Mouse (Mus musculus): Measurements from ENCODE around the gene Kcnj6. TPM values are rescaled to one million over a fixed set of nuclear protein-coding genes. Genes with fewer than 3 reads are reported as not detected.

Kcnj6 gene
- polyA plus RNA-seq, 1 experiment from 2014 or later, result 7.4 TPM

DNA sequence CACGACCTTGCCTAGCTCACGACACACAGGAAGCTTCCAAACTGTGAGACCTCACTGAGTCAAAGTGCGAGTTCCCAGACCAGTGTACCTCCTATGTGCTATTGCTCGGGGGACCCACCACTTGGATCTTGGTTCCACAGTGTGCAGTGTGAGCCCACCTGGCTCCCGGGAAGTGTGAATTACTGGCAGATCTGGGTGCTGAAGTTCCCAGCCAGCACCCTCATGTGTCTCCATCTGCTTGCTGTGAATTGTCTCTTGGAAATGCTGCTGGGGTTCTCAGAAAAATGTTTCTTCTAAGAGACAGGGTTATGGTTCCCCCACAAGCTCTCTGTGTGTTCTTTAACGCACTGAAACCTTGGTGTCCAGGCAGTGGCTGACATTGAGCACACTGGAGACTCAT is 98.7 kb downstream of the Kcnj6 start:
- H3K4me1 ChIP-seq (ENCODE audit: control insufficient read depth, insufficient read depth, low read length), result no peaks in the 10 kb centered on the region
- no peak overlapping the region for H3K4me2 ChIP-seq (ENCODE audit: low read depth, low read length)
- no peaks in the 10 kb centered on the region for H3K9me3 ChIP-seq (ENCODE audit: control insufficient read depth, low read length)
- no peak overlapping the region for H3K9ac ChIP-seq (replicated peaks; ENCODE audit: low read depth, low read length)
- H3K27ac ChIP-seq (ENCODE audit: low read depth, low read length), result no peak overlapping the region
- no peaks in the 10 kb centered on the region for H3K36me3 ChIP-seq (ENCODE audit: control insufficient read depth, insufficient read depth, low read length)
- no peaks in the 10 kb centered on the region for H3K27me3 ChIP-seq (ENCODE audit: control insufficient read depth, insufficient read depth, low read length)
- no peak for ATAC-seq (ENCODE audit: low read depth)
- WGBS, result 91% methylated on average over 6 of the region's 6 CpGs
- no peak overlapping the region for H3K4me3 ChIP-seq (ENCODE audit: low read depth, low read length)

DNA sequence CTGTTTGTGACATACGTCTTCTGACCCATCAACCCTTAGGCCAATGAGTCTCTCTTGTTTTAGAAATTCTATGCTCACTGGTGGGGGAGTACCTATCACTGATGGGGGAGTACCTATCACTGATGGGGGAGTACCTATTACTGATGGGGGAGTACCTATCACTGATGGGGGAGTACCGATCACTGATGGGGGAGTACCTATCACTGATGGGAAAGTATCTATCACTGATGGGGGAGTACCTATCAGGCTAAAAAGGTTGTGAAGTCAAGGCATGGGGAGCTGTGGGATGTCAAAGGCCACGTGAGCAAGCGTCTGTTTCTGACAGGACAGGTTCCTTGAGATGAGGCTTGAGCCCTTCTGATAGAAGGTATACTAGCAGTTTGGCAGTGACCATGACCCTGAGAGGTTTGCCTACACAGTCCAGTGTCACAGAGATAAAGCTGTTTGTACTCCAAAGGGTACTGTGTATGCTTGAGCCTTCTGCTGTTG is 105.3 kb downstream of the Kcnj6 start:
- H3K9me3 ChIP-seq (ENCODE audit: control insufficient read depth, low read length), result no peaks in the 10 kb centered on the region
- no peak overlapping the region for H3K4me2 ChIP-seq (ENCODE audit: low read depth, low read length)
- H3K27me3 ChIP-seq (ENCODE audit: control insufficient read depth, insufficient read depth, low read length), result no peaks in the 10 kb centered on the region
- H3K4me3 ChIP-seq (ENCODE audit: low read depth, low read length), result no peak overlapping the region
- H3K4me1 ChIP-seq (ENCODE audit: control insufficient read depth, insufficient read depth, low read length), result no peaks in the 10 kb centered on the region
- WGBS, result 91% methylated on average over 4 of the region's 4 CpGs
- no peak for ATAC-seq (ENCODE audit: low read depth)
- H3K36me3 ChIP-seq (ENCODE audit: control insufficient read depth, insufficient read depth, low read length), result no peaks in the 10 kb centered on the region
- no peak overlapping the region for H3K27ac ChIP-seq (ENCODE audit: low read depth, low read length)
- no peak overlapping the region for H3K9ac ChIP-seq (replicated peaks; ENCODE audit: low read depth, low read length)

- no peak for ATAC-seq (ENCODE audit: low read depth)
- Histone ChIP-seq H3K9ac (replicated peaks; ENCODE audit: low read depth, low read length) (no peak overlapping the region), H3K9me3 (ENCODE audit: control insufficient read depth, low read length) (no peaks in the 10 kb centered on the region), H3K27me3 (ENCODE audit: control insufficient read depth, insufficient read depth, low read length) (no peaks in the 10 kb centered on the region), H3K36me3 (ENCODE audit: control insufficient read depth, insufficient read depth, low read length) (no peaks in the 10 kb centered on the region), H3K4me2 (ENCODE audit: low read depth, low read length) (no peak overlapping the region), H3K27ac (ENCODE audit: low read depth, low read length) (no peak overlapping the region), H3K4me1 (ENCODE audit: control insufficient read depth, insufficient read depth, low read length) (no peaks in the 10 kb centered on the region), H3K4me3 (ENCODE audit: low read depth, low read length) (no peak overlapping the region)
- WGBS, result 82% methylated on average over 6 of the region's 6 CpGs
Observed at GRCm38 (mm10) chr16:94890581-94890980, 106.9 kb downstream of the Kcnj6 start.

DNA sequence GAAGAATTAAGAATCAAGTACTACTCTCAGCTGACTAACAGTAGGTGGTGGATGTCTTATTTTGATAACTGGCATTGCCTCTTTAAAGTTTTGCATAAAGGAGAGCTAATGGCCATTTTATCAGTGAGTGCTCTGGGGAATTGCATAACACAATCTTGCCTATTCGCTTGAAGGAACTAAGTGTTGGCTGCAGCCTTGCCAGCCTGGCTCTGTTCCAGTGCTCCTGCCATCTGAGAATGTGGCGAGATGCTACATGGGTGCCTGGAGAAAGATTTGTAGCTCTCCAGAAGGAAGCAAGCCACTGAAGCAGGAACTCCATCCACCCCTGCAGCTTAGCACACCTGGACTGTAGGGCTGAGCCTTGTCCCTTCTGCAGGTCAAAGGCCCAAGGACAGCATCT is 107.4 kb downstream of the Kcnj6 start:
- no peaks in the 10 kb centered on the region for H3K9me3 ChIP-seq (ENCODE audit: control insufficient read depth, low read length)
- no peak overlapping the region for H3K4me3 ChIP-seq (ENCODE audit: low read depth, low read length)
- H3K36me3 ChIP-seq (ENCODE audit: control insufficient read depth, insufficient read depth, low read length), result no peaks in the 10 kb centered on the region
- 52% methylated on average over 2 of the region's 2 CpGs for WGBS
- H3K9ac ChIP-seq (replicated peaks; ENCODE audit: low read depth, low read length), result no peak overlapping the region
- no peak overlapping the region for H3K4me2 ChIP-seq (ENCODE audit: low read depth, low read length)
- H3K27ac ChIP-seq (ENCODE audit: low read depth, low read length), result no peak overlapping the region
- ATAC-seq (ENCODE audit: low read depth), result no peak
- no peaks in the 10 kb centered on the region for H3K4me1 ChIP-seq (ENCODE audit: control insufficient read depth, insufficient read depth, low read length)
- H3K27me3 ChIP-seq (ENCODE audit: control insufficient read depth, insufficient read depth, low read length), result no peaks in the 10 kb centered on the region

- no peaks in the 10 kb centered on the region for H3K9me3 ChIP-seq (ENCODE audit: control insufficient read depth, low read length)
- no peak overlapping the region for H3K27ac ChIP-seq (ENCODE audit: low read depth, low read length)
- H3K4me2 ChIP-seq (ENCODE audit: low read depth, low read length), result no peak overlapping the region
- H3K4me3 ChIP-seq (ENCODE audit: low read depth, low read length), result no peak overlapping the region
- H3K9ac ChIP-seq (replicated peaks; ENCODE audit: low read depth, low read length), result no peak overlapping the region
- no peaks in the 10 kb centered on the region for H3K27me3 ChIP-seq (ENCODE audit: control insufficient read depth, insufficient read depth, low read length)
- H3K36me3 ChIP-seq (ENCODE audit: control insufficient read depth, insufficient read depth, low read length), result no peaks in the 10 kb centered on the region
- ATAC-seq (ENCODE audit: low read depth), result no peak
- H3K4me1 ChIP-seq (ENCODE audit: control insufficient read depth, insufficient read depth, low read length), result no peaks in the 10 kb centered on the region
- 72% methylated on average over 9 of the region's 11 CpGs for WGBS
Observed at GRCm38 (mm10) chr16:94888554-94888953, 108.9 kb downstream of the Kcnj6 start.

GRCm38 (mm10) chr16:94886398-94886797 is 111.1 kb downstream of the Kcnj6 start:
- Histone ChIP-seq H3K4me1 (ENCODE audit: control insufficient read depth, insufficient read depth, low read length) (no peaks in the 10 kb centered on the region), H3K9me3 (ENCODE audit: control insufficient read depth, low read length) (no peaks in the 10 kb centered on the region), H3K9ac (replicated peaks; ENCODE audit: low read depth, low read length) (no peak overlapping the region), H3K27ac (ENCODE audit: low read depth, low read length) (no peak overlapping the region), H3K27me3 (ENCODE audit: control insufficient read depth, insufficient read depth, low read length) (no peaks in the 10 kb centered on the region), H3K4me3 (ENCODE audit: low read depth, low read length) (no peak overlapping the region), H3K4me2 (ENCODE audit: low read depth, low read length) (no peak overlapping the region), H3K36me3 (ENCODE audit: control insufficient read depth, insufficient read depth, low read length) (no peaks in the 10 kb centered on the region)
- ATAC-seq (ENCODE audit: low read depth), result no peak
- 90% methylated on average over 7 of the region's 7 CpGs for WGBS

- 82% methylated on average over 7 of the region's 7 CpGs for WGBS
- Histone ChIP-seq H3K27me3 (ENCODE audit: control insufficient read depth, insufficient read depth, low read length) (no peaks in the 10 kb centered on the region), H3K27ac (ENCODE audit: low read depth, low read length) (no peak overlapping the region), H3K4me1 (ENCODE audit: control insufficient read depth, insufficient read depth, low read length) (no peaks in the 10 kb centered on the region), H3K9me3 (ENCODE audit: control insufficient read depth, low read length) (no peaks in the 10 kb centered on the region), H3K9ac (replicated peaks; ENCODE audit: low read depth, low read length) (no peak overlapping the region), H3K4me2 (ENCODE audit: low read depth, low read length) (no peak overlapping the region), H3K4me3 (ENCODE audit: low read depth, low read length) (no peak overlapping the region), H3K36me3 (ENCODE audit: control insufficient read depth, insufficient read depth, low read length) (no peaks in the 10 kb centered on the region)
- no peak for ATAC-seq (ENCODE audit: low read depth)
Observed at GRCm38 (mm10) chr16:94885062-94885461, 112.4 kb downstream of the Kcnj6 start.

DNA sequence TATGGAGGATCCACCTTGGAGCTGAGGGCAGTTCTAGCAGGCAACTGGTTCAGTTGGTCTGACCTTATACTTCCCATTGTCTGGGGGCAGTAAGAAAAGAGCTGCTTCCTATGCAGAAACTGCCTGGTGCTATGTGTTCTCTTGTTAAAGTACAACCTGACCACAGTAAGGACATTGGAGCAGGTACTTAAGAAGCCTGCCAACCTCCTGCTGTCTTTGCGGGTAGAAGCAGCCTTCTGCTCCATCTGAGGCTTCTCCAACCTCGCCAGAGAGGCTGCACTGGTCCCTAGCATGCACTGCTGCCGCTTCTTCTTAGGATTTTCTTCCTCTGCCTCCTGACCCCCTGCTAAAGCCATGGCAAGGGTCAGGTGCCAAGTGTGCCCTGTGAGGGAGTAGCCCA is 113.6 kb downstream of the Kcnj6 start:
- Histone ChIP-seq H3K4me1 (ENCODE audit: control insufficient read depth, insufficient read depth, low read length) (no peaks in the 10 kb centered on the region), H3K27me3 (ENCODE audit: control insufficient read depth, insufficient read depth, low read length) (no peaks in the 10 kb centered on the region), H3K36me3 (ENCODE audit: control insufficient read depth, insufficient read depth, low read length) (no peaks in the 10 kb centered on the region), H3K4me2 (ENCODE audit: low read depth, low read length) (no peak overlapping the region), H3K9ac (replicated peaks; ENCODE audit: low read depth, low read length) (no peak overlapping the region), H3K27ac (ENCODE audit: low read depth, low read length) (no peak overlapping the region), H3K9me3 (ENCODE audit: control insufficient read depth, low read length) (no peaks in the 10 kb centered on the region), H3K4me3 (ENCODE audit: low read depth, low read length) (no peak overlapping the region)
- 77% methylated on average over 3 of the region's 3 CpGs for WGBS
- ATAC-seq (ENCODE audit: low read depth), result no peak

- Histone ChIP-seq H3K27ac (ENCODE audit: low read depth, low read length) (no peak overlapping the region), H3K9me3 (ENCODE audit: control insufficient read depth, low read length) (no peaks in the 10 kb centered on the region), H3K27me3 (ENCODE audit: control insufficient read depth, insufficient read depth, low read length) (no peaks in the 10 kb centered on the region), H3K4me2 (ENCODE audit: low read depth, low read length) (no peak overlapping the region), H3K4me1 (ENCODE audit: control insufficient read depth, insufficient read depth, low read length) (no peaks in the 10 kb centered on the region), H3K9ac (replicated peaks; ENCODE audit: low read depth, low read length) (no peak overlapping the region), H3K4me3 (ENCODE audit: low read depth, low read length) (no peak overlapping the region), H3K36me3 (ENCODE audit: control insufficient read depth, insufficient read depth, low read length) (no peaks in the 10 kb centered on the region)
- 89% methylated on average over 8 of the region's 8 CpGs for WGBS
- no peak for ATAC-seq (ENCODE audit: low read depth)
Observed at GRCm38 (mm10) chr16:94883196-94883595, 114.3 kb downstream of the Kcnj6 start.

DNA sequence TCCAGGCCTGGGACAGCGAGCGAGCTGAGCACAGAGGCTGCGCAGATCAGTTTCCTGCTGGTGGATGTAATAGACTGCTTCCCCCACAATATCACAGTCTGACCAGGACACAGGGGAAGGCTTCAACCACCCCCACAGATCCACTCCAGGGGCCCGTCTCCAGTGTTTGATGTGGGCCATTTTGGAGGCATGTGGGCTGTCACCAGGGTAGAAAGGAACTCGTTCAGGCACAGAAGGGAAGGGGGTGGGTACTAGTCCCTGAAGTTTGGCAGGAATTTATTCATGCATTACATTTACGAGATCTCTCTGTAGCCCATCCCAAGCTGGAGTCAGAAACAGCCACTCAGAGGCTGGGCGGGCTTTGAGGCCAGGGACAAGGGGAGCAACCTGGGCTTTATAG is 115.4 kb downstream of the Kcnj6 start:
- no peak overlapping the region for H3K4me3 ChIP-seq (ENCODE audit: low read depth, low read length)
- WGBS, result 68% methylated on average over 7 of the region's 7 CpGs
- no peaks in the 10 kb centered on the region for H3K36me3 ChIP-seq (ENCODE audit: control insufficient read depth, insufficient read depth, low read length)
- H3K27ac ChIP-seq (ENCODE audit: low read depth, low read length), result no peak overlapping the region
- ATAC-seq (ENCODE audit: low read depth), result no peak
- H3K9ac ChIP-seq (replicated peaks; ENCODE audit: low read depth, low read length), result no peak overlapping the region
- H3K9me3 ChIP-seq (ENCODE audit: control insufficient read depth, low read length), result no peaks in the 10 kb centered on the region
- no peaks in the 10 kb centered on the region for H3K4me1 ChIP-seq (ENCODE audit: control insufficient read depth, insufficient read depth, low read length)
- H3K27me3 ChIP-seq (ENCODE audit: control insufficient read depth, insufficient read depth, low read length), result no peaks in the 10 kb centered on the region
- no peak overlapping the region for H3K4me2 ChIP-seq (ENCODE audit: low read depth, low read length)
